Mouse (Mus musculus) liver, postnatal 0 days (tissue): ENCODE data around the gene Ntrk1.

Experiments
- CTCF ChIP-seq: sonication (generic); IDR thresholded peaks from 2 replicates; pipeline ENCODE4 v1.5.1; 2016; ENCODE audit warnings: antibody characterized with exemption, low read depth
- EP300 ChIP-seq: IDR thresholded peaks from 2 replicates; pipeline ENCODE4 v1.6.1; 2016; ENCODE audit warnings: antibody characterized with exemption, low read depth, mild to moderate bottlenecking

DNA sequence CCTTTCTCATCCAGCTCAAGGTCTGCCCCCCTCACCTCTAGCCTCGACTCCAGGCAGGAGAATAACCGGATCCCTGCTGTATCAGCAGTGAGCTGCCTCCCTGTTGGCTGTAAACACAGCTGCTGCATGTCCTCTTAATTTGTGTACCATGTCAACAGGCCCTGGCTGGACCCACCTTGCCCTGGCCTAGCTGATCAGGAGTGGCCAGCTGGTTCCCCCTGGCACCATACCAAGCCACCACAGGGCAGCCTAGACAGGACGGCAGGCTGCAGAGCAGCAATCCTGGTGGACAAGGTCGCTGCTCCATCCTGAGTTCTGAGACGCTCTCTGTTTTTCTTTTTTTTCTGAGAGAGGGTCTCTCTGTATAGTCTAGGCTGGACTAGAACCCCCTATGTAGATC lies 6.7 kb upstream of the Ntrk1 start:
- TF ChIP-seq EP300 (no peak), CTCF (no peak)
